Mouse (Mus musculus) kidney, postnatal 10 days (tissue): ENCODE data around the gene Gar1.

ENCODE experiments used
- DNase-seq: peaks from one replicate; pipeline ENCODE4 v3.0.0; 2021; ENCODE audit warnings: mixed read lengths

The Gar1 gene

GRCm38 (mm10) chr3:129799011-129799410 is 32.2 kb downstream of the Gar1 start:
- no peak for DNase-seq

DNA sequence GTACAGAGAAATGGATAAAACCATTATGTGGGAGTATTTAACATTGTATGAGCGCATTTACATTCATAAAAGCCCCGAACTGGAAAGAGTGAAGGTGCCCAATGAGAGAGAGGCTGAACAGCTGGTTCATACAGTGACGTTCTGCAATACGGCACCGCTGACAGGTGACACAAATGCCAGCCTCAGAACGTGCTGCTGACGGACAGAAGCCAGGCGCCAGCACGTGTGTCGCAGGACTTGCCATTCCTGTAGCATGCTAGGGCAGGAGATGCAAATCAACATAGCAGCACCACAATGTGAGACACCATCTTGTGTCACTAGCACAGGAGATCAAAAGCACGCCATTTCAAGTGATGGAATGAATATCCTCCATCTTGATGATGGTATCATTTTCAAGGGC is 32.6 kb downstream of the Gar1 start:
- DNase-seq: no peak

GRCm38 (mm10) chr3:129797341-129797740 is 33.9 kb downstream of the Gar1 start:
- no peak for DNase-seq

DNA sequence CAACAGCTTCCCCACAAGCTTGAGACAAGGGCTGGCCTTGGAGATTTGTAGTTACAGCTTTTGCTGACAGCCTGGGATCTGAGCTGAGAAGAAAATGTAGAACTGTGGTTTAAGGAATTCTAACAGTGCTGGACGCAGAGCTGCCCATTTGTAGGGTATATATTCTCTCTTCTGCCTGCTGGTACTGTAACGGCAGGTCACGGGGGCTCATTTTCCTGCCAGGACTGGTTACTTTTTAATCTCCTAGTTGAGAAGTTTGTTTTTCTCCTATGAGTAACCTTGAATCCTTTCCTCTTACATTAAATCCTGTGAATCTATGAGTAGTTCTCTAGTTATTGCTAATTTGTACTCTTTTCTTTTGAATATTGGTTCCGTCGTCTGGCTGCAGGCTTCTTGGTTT is 37.4 kb downstream of the Gar1 start:
- DNase-seq: peak; percentile 64

DNA sequence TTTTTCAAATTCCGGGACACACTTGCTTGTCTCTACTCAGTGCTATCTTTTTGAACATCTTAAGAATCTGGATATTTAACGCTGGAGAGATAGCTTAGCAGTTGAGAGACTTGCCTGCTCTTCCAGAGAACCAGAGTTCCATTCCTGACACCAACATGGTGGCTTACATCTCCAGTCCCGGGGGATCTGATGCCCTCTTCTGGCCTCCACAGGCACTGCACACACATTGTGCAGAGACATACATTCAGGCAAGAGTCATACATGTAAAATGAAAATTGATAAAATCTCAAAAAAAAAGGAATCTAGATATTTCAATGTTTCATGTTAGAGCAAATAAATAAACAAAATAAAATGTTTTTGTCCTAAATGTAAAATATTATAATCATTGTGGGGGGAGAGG is 48.5 kb downstream of the Gar1 start:
- DNase-seq: no peak

DNA sequence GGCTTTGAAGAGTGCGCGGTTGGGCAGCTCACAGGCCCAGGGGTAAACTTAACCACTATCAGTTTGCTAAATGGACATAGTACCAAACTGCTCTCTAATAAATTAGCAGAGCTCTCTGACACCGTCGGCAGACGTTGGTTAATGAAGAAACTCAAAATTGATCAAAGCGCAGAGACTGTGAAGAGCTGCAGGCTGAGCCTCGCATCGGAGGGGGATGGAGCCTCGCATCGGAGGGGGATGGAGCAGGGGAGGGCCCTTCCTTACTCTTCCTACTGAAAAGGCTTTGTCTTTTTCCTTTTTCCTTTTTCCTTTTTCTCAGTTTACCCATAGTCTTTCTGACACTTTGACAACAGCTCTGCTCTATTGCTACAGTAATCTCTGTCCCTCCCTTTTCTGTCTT is 49.8 kb downstream of the Gar1 start:
- DNase-seq: no peak
